Mouse (Mus musculus) megakaryocyte, embryonic 14.5 days (primary cell): ENCODE measurements around the gene Bahcc1.

Experiments used
- FLI1 ChIP-seq: IDR thresholded peaks from 2 replicates; pipeline ENCODE4 v1.6.1; 2012; ENCODE audit warnings: low read length, inconsistent platforms, mixed read lengths
- GATA1 ChIP-seq: IDR thresholded peaks from 3 replicates; pipeline ENCODE4 v1.6.1; 2012; ENCODE audit warnings: mixed read lengths, low read length, inconsistent platforms, borderline replicate concordance

- TF ChIP-seq GATA1 (no peak), FLI1 (no peak)
Measured at GRCm38 (mm10) chr11:120219916-120220522, 12.7 kb upstream of the Bahcc1 start.
